Mouse (Mus musculus): Measurements from ENCODE around the gene Tppp. TPM values are rescaled to one million over a fixed set of nuclear protein-coding genes. Genes with fewer than 3 reads are reported as not detected.
"Not testable (repeated sequence)": the region's sequence is repeated elsewhere in the genome, so short reads cannot be mapped to it uniquely, and the experiment has no call there.

Tppp gene
- polyA plus RNA-seq, 1 experiment from 2014 or later, result 1.8 TPM

- WGBS, result 27% methylated on average over 10 of the region's 11 CpGs
- no peaks in the 10 kb centered on the region for H3K4me1 ChIP-seq (ENCODE audit: control insufficient read depth, insufficient read depth, low read length)
- no peak overlapping the region for H3K27ac ChIP-seq (ENCODE audit: low read length)
- ATAC-seq (ENCODE audit: insufficient number of reproducible peaks, insufficient read depth, low FRiP score, low read depth), result no peak
- peak overlapping the region; percentile 30 for H3K4me2 ChIP-seq (replicated peaks; ENCODE audit: low read depth, low read length)
- H3K9ac ChIP-seq (replicated peaks; ENCODE audit: low read depth, low read length), result no peak overlapping the region
- peaks cover 5% of the 10 kb centered on the region; the same call in 1 of the 2 replicates for H3K36me3 ChIP-seq (ENCODE audit: control insufficient read depth, insufficient read depth, low read length)
- peak overlapping the region; percentile 61 for H3K4me3 ChIP-seq (ENCODE audit: low read depth, low read length)
- H3K9me3 ChIP-seq (ENCODE audit: control insufficient read depth, low read depth, low read length), result no peaks in the 10 kb centered on the region
- H3K27me3 ChIP-seq (ENCODE audit: control insufficient read depth, insufficient read depth, low read length), result no peaks in the 10 kb centered on the region
These were observed 53.3 kb downstream of the Tppp start for GRCm38 (mm10) chr13:74062378-74063128.

GRCm38 (mm10) chr13:74063340-74064050, 54.3 kb downstream of the Tppp start:
- Histone ChIP-seq H3K27ac (ENCODE audit: low read length) (no peak overlapping the region), H3K27me3 (ENCODE audit: control insufficient read depth, insufficient read depth, low read length) (no peaks in the 10 kb centered on the region), H3K36me3 (ENCODE audit: control insufficient read depth, insufficient read depth, low read length) (no peaks in the 10 kb centered on the region), H3K4me1 (ENCODE audit: control insufficient read depth, insufficient read depth, low read length) (no peaks in the 10 kb centered on the region), H3K4me3 (ENCODE audit: low read depth, low read length) (no peak overlapping the region), H3K4me2 (replicated peaks; ENCODE audit: low read depth, low read length) (no peak overlapping the region), H3K9ac (replicated peaks; ENCODE audit: low read depth, low read length) (no peak overlapping the region), H3K9me3 (ENCODE audit: control insufficient read depth, low read depth, low read length) (no peaks in the 10 kb centered on the region)
- ATAC-seq (ENCODE audit: insufficient number of reproducible peaks, insufficient read depth, low FRiP score, low read depth), result no peak
- WGBS, result 85% methylated on average over 1 of the region's 1 CpGs

GRCm38 (mm10) chr13:74066576-74066975, 57.4 kb downstream of the Tppp start:
- Histone ChIP-seq H3K27me3 (ENCODE audit: control insufficient read depth, insufficient read depth, low read length) (no peaks in the 10 kb centered on the region), H3K4me3 (ENCODE audit: low read depth, low read length) (no peak overlapping the region), H3K4me2 (replicated peaks; ENCODE audit: low read depth, low read length) (no peak overlapping the region), H3K27ac (ENCODE audit: low read length) (no peak overlapping the region), H3K9me3 (ENCODE audit: control insufficient read depth, low read depth, low read length) (no peaks in the 10 kb centered on the region), H3K9ac (replicated peaks; ENCODE audit: low read depth, low read length) (no peak overlapping the region), H3K4me1 (ENCODE audit: control insufficient read depth, insufficient read depth, low read length) (no peaks in the 10 kb centered on the region), H3K36me3 (ENCODE audit: control insufficient read depth, insufficient read depth, low read length) (no peaks in the 10 kb centered on the region)
- 88% methylated on average over 1 of the region's 1 CpGs for WGBS
- no peak for ATAC-seq (ENCODE audit: insufficient number of reproducible peaks, insufficient read depth, low FRiP score, low read depth)

GRCm38 (mm10) chr13:74071244-74071643, 62.0 kb downstream of the Tppp start:
- WGBS, result 71% methylated on average over 1 of the region's 1 CpGs
- H3K4me1 ChIP-seq (ENCODE audit: control insufficient read depth, insufficient read depth, low read length); ATAC-seq (ENCODE audit: insufficient number of reproducible peaks, insufficient read depth, low FRiP score, low read depth): not testable (repeated sequence)

GRCm38 (mm10) chr13:74071714-74072113, 62.5 kb downstream of the Tppp start:
- no peaks in the 10 kb centered on the region for H3K9me3 ChIP-seq (ENCODE audit: control insufficient read depth, low read depth, low read length)
- no peaks in the 10 kb centered on the region for H3K36me3 ChIP-seq (ENCODE audit: control insufficient read depth, insufficient read depth, low read length)
- 70% methylated on average over 3 of the region's 3 CpGs for whole genome bisulfite sequencing
- H3K4me2 ChIP-seq (replicated peaks; ENCODE audit: low read depth, low read length), result no peak overlapping the region
- H3K4me1 ChIP-seq (ENCODE audit: control insufficient read depth, insufficient read depth, low read length), result no peaks in the 10 kb centered on the region
- ATAC-seq (ENCODE audit: insufficient number of reproducible peaks, insufficient read depth, low FRiP score, low read depth), result no peak
- no peak overlapping the region for H3K4me3 ChIP-seq (ENCODE audit: low read depth, low read length)
- no peak overlapping the region for H3K9ac ChIP-seq (replicated peaks; ENCODE audit: low read depth, low read length)
- no peak overlapping the region for H3K27ac ChIP-seq (ENCODE audit: low read length)
- H3K27me3 ChIP-seq (ENCODE audit: control insufficient read depth, insufficient read depth, low read length), result no peaks in the 10 kb centered on the region

More at GRCm38 (mm10) chr13:74071244-74071643, 62.0 kb downstream of the Tppp start:
- not testable (repeated sequence) for H3K36me3 ChIP-seq (ENCODE audit: control insufficient read depth, insufficient read depth, low read length); H3K4me2 ChIP-seq (replicated peaks; ENCODE audit: low read depth, low read length); H3K9ac ChIP-seq (replicated peaks; ENCODE audit: low read depth, low read length); H3K27me3 ChIP-seq (ENCODE audit: control insufficient read depth, insufficient read depth, low read length); H3K9me3 ChIP-seq (ENCODE audit: control insufficient read depth, low read depth, low read length); H3K27ac ChIP-seq (ENCODE audit: low read length); H3K4me3 ChIP-seq (ENCODE audit: low read depth, low read length)

- Histone ChIP-seq H3K27me3 (ENCODE audit: control insufficient read depth, insufficient read depth, low read length) (no peaks in the 10 kb centered on the region), H3K4me3 (ENCODE audit: low read depth, low read length) (no peak overlapping the region), H3K9ac (replicated peaks; ENCODE audit: low read depth, low read length) (no peak overlapping the region), H3K36me3 (ENCODE audit: control insufficient read depth, insufficient read depth, low read length) (no peaks in the 10 kb centered on the region), H3K27ac (ENCODE audit: low read length) (no peak overlapping the region), H3K9me3 (ENCODE audit: control insufficient read depth, low read depth, low read length) (no peaks in the 10 kb centered on the region), H3K4me2 (replicated peaks; ENCODE audit: low read depth, low read length) (no peak overlapping the region), H3K4me1 (ENCODE audit: control insufficient read depth, insufficient read depth, low read length) (no peaks in the 10 kb centered on the region)
- ATAC-seq (ENCODE audit: insufficient number of reproducible peaks, insufficient read depth, low FRiP score, low read depth), result no peak
- WGBS, result 85% methylated on average over 7 of the region's 7 CpGs
These were observed 64.2 kb downstream of the Tppp start for GRCm38 (mm10) chr13:74073369-74073768.

Other genes with a start within 250 kb of the Tppp start
- 3.0 and 4.3 TPM in 2 replicates for gene Nkd2, start 161.8 kb upstream of the Tppp start, polyA plus RNA-seq (2014; fragmentation: Nextera tagmentation; extraction: Ambion mirVana)
- gene Trip13, start 71.6 kb upstream of the Tppp start, polyA plus RNA-seq (2014; fragmentation: Nextera tagmentation; extraction: Ambion mirVana), result 35.2 and 44.4 TPM in 2 replicates
- 55.2 and 57.8 TPM in 2 replicates for gene Brd9, start 71.6 kb upstream of the Tppp start, polyA plus RNA-seq (2014; fragmentation: Nextera tagmentation; extraction: Ambion mirVana)
- not detected in 2 replicates for gene Zdhhc11, start 45.6 kb upstream of the Tppp start, polyA plus RNA-seq (2014; fragmentation: Nextera tagmentation; extraction: Ambion mirVana)
- gene Cep72, start 52.9 kb downstream of the Tppp start, polyA plus RNA-seq (2014; fragmentation: Nextera tagmentation; extraction: Ambion mirVana), result 14.7 and 17.0 TPM in 2 replicates
- gene Slc9a3, start 112.0 kb downstream of the Tppp start, polyA plus RNA-seq (2014; fragmentation: Nextera tagmentation; extraction: Ambion mirVana), result not detected in 2 replicates
- 82.1 and 86.8 TPM in 2 replicates for gene Exoc3, start 199.3 kb downstream of the Tppp start, polyA plus RNA-seq (2014; fragmentation: Nextera tagmentation; extraction: Ambion mirVana)